Mouse (Mus musculus): Measurements from ENCODE around the gene Pdhx. TPM values are rescaled to one million over a fixed set of nuclear protein-coding genes. Genes with fewer than 3 reads are reported as not detected.

Pdhx gene
- total RNA-seq, 4 experiments from 2014 or later: 143 to 179 (median 163) TPM

DNA sequence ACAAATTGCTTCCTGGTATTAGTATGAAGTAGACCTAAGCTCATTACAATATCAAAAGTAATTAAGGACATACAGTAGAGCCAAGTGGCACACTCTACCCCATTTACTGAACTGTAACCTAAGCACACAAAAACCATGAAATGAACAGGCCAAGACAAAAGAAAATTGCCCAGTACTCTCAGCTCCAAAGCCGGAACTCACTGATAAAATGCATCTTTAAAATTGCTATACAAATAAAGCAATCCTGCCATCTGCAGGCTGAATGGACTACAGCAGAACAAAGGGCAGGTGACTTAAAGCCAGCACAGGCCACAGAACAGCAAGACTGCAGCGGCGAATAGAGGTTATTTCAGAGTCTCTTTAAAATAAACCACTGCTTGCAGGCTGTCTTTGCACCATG is 10.4 kb downstream of the Pdhx start:
- DNase-seq (ENCODE audit: low spot score): peak; percentile 23

- DNase-seq (ENCODE audit: low spot score): no peak
Observed at GRCm38 (mm10) chr2:103058266-103058665, 15.0 kb downstream of the Pdhx start.

DNA sequence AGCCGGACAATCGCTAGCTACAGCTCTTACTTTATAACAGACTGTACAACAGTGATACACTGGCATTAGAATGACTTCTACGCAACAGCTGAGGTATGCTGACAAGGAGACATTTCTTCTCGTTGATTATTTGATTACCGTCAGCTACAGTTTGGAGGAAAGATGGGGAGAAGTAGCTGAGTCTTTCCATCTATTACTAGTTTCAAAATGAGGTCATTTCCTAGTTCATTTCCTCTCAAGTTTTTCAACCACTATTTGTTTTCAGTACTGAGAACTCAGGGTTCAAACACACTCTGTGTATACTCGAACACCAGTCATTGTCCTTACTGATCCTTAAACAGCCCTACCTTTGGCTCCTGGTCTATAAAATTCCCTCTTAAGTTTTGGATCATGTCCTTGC is 17.5 kb downstream of the Pdhx start:
- DNase-seq (ENCODE audit: low spot score): no peak

- no peak for DNase-seq (ENCODE audit: low spot score)
Observed at GRCm38 (mm10) chr2:103051937-103052893, 21.1 kb downstream of the Pdhx start.

GRCm38 (mm10) chr2:103045286-103045685 is 28.0 kb downstream of the Pdhx start:
- no peak for DNase-seq (ENCODE audit: low spot score)

GRCm38 (mm10) chr2:103040896-103041295 is 32.4 kb downstream of the Pdhx start:
- no peak for DNase-seq (ENCODE audit: low spot score)

- DNase-seq (ENCODE audit: low spot score): no peak
Observed at GRCm38 (mm10) chr2:103037831-103038230, 35.5 kb downstream of the Pdhx start.

DNA sequence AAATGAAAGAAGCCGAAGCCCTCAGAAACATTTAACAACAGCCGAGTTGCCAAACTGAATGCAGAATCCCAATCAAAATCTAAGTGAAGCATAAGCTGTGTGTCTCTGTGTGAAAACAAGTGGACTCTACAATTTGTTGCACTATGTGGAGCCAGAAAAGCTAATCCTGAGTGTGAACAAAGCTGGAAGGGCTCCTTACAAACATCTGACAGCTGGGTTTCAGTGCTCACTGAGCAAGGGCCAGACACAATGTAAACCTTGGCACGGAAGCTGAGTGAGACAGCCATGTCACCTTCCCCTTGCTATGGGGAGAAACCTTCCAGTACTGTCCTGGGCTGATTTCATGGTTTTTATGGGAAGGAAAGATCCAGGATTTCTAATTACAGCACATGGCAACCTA is 50.6 kb downstream of the Pdhx start:
- no peak for DNase-seq (ENCODE audit: low spot score)

GRCm38 (mm10) chr2:103020191-103020987 is 52.9 kb downstream of the Pdhx start:
- no peak for DNase-seq (ENCODE audit: low spot score)

DNA sequence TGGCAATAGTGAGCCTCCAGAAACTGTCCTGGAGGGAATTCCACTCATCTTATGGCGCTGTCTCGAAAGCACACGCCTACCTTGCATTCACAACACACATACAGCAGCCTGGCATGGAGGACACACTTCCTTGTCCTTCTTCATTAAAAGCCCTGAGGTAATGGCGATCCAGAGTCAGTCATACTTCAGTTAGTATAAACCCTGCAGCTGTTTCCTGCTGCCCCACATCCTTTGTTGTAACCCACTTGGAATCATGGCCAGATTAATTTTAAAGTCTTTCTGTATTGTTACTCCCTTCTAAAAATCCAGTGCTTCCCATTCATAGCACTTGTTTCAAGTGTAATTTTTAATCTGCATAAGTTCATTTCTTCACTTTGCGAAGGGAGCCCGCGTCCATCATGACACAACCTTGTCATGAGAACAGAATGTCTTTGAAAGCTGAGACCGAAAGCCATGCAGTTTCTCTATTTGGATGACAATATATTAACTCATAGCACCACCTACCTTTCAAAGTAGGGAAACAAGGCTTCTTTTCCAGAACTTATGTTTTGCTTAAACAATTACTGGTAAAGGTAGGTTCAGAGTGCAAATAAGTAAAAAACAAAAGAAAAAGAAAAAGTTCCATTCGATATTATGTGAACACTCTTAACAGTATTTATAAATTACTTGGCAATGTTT is 54.4 kb downstream of the Pdhx start:
- DNase-seq (ENCODE audit: low spot score): peak; percentile 53

- no peak for DNase-seq (ENCODE audit: low spot score)
Observed at GRCm38 (mm10) chr2:103017391-103017824, 55.9 kb downstream of the Pdhx start.

GRCm38 (mm10) chr2:103016089-103016488 is 57.2 kb downstream of the Pdhx start:
- DNase-seq (ENCODE audit: low spot score): no peak

DNA sequence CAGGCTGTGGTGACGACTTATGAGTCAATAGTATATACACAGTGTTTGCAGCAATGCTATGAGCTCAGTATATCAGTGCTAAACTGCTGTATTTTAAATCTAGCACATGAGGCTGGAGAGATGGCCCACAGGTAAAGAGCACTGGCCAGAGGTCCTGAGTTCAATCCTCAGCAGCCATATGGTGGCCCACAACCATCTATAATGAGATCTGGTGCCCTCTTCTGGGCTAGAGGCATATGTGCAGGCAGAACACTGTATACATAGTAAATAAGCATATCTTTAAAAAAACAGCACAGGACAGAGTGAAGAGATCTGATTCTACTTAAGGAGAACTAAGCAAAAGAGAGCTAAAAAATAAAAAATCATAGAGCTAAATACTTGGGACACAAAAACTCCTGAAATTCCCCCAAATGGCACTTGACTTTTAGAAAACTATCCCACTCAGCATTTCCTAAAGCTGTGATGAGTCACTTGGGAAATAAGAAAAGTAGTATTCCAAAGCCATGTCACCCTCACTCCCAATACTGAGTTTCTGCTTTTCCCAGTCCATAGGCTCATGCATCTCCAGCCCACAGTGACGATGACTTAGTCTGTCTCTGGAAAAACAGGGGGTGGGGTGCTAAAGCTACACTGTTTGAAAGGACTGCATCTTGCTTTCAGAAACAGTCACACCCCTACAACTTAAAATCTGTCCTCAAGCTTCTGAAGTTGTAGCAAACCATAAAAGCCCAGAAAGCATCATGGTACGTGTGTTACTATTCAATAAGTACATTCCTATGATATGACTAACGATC is 60.3 kb downstream of the Pdhx start:
- no peak for DNase-seq (ENCODE audit: low spot score)

DNA sequence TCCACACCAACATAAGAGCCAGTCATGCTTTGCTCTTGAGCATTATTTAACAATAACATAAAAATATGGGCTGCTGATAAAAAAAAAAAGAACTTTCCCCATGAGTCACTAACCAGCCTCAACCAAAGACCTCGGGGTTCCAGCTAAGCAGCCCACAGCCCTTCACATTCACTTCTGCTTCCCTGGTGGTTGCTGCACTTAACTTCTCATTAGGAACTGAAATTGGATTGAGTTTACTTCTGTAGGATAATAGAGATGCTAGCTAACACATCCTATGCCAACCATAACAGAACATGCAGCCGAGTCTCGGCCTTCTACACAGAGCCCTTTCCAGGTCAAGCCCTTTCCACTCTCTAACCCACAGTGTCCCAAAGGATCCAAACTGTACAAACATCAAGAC is 65.1 kb downstream of the Pdhx start:
- no peak for DNase-seq (ENCODE audit: low spot score)

DNA sequence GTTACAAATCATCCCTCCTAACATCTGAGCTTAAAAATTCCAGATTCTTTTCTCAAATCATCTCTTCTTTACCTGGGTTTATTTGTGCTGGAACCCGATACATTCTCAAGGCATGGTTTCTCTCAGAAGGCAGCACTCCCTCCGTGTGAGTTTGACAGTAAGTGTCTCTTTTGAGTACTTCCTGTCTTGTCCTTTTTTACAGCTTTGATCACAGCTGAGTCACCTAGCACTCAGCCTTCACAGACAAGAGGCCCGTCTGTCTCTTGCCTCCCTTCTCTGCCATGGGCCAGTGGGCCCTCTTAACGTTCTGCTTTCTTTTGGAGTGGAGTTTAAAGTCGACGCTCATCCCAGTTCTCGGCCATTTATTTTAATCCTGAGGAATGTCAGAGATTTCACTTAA is 68.7 kb downstream of the Pdhx start:
- no peak for DNase-seq (ENCODE audit: low spot score)

GRCm38 (mm10) chr2:102999153-102999575 is 74.1 kb downstream of the Pdhx start:
- DNase-seq (ENCODE audit: low spot score): no peak

GRCm38 (mm10) chr2:102998356-102998755 is 75.0 kb downstream of the Pdhx start:
- DNase-seq (ENCODE audit: low spot score): no peak

GRCm38 (mm10) chr2:102997874-102998273 is 75.4 kb downstream of the Pdhx start:
- DNase-seq (ENCODE audit: low spot score): no peak

GRCm38 (mm10) chr2:102993841-102994607 is 79.3 kb downstream of the Pdhx start:
- DNase-seq (ENCODE audit: low spot score): no peak

DNA sequence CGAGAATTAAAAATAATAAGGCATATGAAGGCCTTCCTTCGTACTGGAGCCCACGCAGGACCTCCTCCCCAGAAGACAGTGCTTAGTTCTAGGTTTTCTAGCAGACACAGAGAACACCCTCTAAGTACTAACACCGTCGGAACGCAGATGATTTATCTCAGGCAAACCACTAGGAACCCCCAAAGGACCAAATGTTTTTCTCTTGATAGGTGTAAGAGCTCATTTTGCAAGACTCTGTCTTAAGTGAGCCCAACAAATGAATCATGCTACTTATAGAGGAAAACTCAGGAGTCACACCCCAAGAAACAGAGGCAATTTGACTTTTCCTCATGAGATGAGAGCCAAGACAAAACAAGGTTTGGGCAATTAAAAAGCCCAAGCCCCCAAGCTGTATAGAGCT is 80.9 kb downstream of the Pdhx start:
- DNase-seq (ENCODE audit: low spot score): no peak
